Mouse (Mus musculus) liver, embryonic 12.5 days (tissue): ENCODE results near the gene Olfr463. TPM values are rescaled to one million over a fixed set of nuclear protein-coding genes. Genes with fewer than 3 reads are reported as not detected.
"Not testable (repeated sequence)": the region's sequence is repeated elsewhere in the genome, so short reads cannot be mapped to it uniquely, and the experiment has no call there.

Source experiments
- ATAC-seq: fragments of 200-750 bp; cut with Nextera tagmentation; 2 replicates; pipeline ENCODE4 v1.8.0; 2017; ENCODE audit warnings: moderate number of reproducible peaks, mild to moderate bottlenecking, moderate library complexity
- H3K27ac ChIP-seq: fragments of 300-500 bp; sonication (generic); 2 replicates; pipeline ENCODE4 v1.5.1; 2016; ENCODE audit warnings: mild to moderate bottlenecking
- H3K27me3 ChIP-seq: fragments of 300-500 bp; sonication (generic); replicated peaks from 2 replicates; pipeline ENCODE4 v1.6.1; 2016; ENCODE audit warnings: mild to moderate bottlenecking, moderate library complexity
- H3K36me3 ChIP-seq: fragments of 300-500 bp; sonication (generic); 2 replicates; pipeline ENCODE4 v1.6.1; 2016; ENCODE audit warnings: mild to moderate bottlenecking, moderate library complexity
- H3K4me1 ChIP-seq: fragments of 300-500 bp; sonication (generic); 2 replicates; pipeline ENCODE4 v1.6.1; 2016
- H3K4me2 ChIP-seq: fragments of 300-500 bp; sonication (generic); 2 replicates; pipeline ENCODE4 v1.6.1; 2016; ENCODE audit warnings: mild to moderate bottlenecking, moderate library complexity
- H3K4me3 ChIP-seq: fragments of 300-500 bp; sonication (generic); 2 replicates; pipeline ENCODE4 v1.5.1; 2016; ENCODE audit warnings: mild to moderate bottlenecking, moderate library complexity
- H3K9ac ChIP-seq: fragments of 300-500 bp; sonication (generic); 2 replicates; pipeline ENCODE4 v1.6.1; 2016; ENCODE audit warnings: mild to moderate bottlenecking, moderate library complexity
- H3K9me3 ChIP-seq: fragments of 300-500 bp; sonication (generic); replicated peaks from 2 replicates; pipeline ENCODE4 v1.6.1; 2016; ENCODE audit warnings: mild to moderate bottlenecking, moderate library complexity
- WGBS: fragments of 180-500 bp; shearing (Covaris S2); methylation state at CpG from one replicate; pipeline ENCODE4 v1.1.7; 2016; ENCODE audit not compliant: insufficient replicate concordance; 5-methylcytosine and 5-hydroxymethylcytosine counted together
- polyA plus RNA-seq: library from polyadenylated mRNA; unstranded; fragments of >200 nt; fragmentation: Nextera tagmentation; extraction: Ambion mirVana; gene quantifications from 2 replicates; pipeline ENCODE4 v1.2.1, GENCODE M21; 2016

Gene Olfr463
- polyA plus RNA-seq, 1 experiment from 2014 or later = not detected

GRCm38 (mm10) chr11:87875436-87875835, 21.8 kb downstream of the Olfr463 start, which contains the start of gene Epx:
Epx (minus strand) TSS chr11:87875536.
- H3K9me3 ChIP-seq = no peaks in the 10 kb centered on the region
- H3K4me3 ChIP-seq = no peak within 1 kb of the TSS
- 68% methylated on average over 6 of the region's 6 CpGs for WGBS
- H3K36me3 ChIP-seq = no peaks in the 10 kb centered on the region
- H3K27me3 ChIP-seq = 0 out of 2 replicates have a peak, but pooled peaks cover 15% of the 10 kb centered on the region
- ATAC-seq = no peak
- no peak within 1 kb of the TSS for H3K9ac ChIP-seq
- no peak within 1 kb of the TSS for H3K27ac ChIP-seq
- no peak within 1 kb of the TSS for H3K4me2 ChIP-seq
- H3K4me1 ChIP-seq = no peaks in the 10 kb centered on the region

- ATAC-seq = no peak
- H3K36me3 ChIP-seq = no peaks in the 10 kb centered on the region
- 53% methylated on average over 8 of the region's 8 CpGs for WGBS
Observed at GRCm38 (mm10) chr11:87871766-87872165, 25.4 kb downstream of the Olfr463 start.

GRCm38 (mm10) chr11:87870096-87870495, 27.1 kb downstream of the Olfr463 start:
- WGBS = 53% methylated on average over 2 of the region's 2 CpGs
- Histone ChIP-seq H3K4me3 (no peak overlapping the region), H3K4me1 (no peaks in the 10 kb centered on the region), H3K9me3 (no peaks in the 10 kb centered on the region), H3K27me3 (0 out of 2 replicates have a peak, but pooled peaks cover 5% of the 10 kb centered on the region), H3K36me3 (no peaks in the 10 kb centered on the region), H3K4me2 (no peak overlapping the region), H3K9ac (no peak overlapping the region), H3K27ac (no peak overlapping the region)
- no peak for ATAC-seq

More at GRCm38 (mm10) chr11:87871766-87872165, 25.4 kb downstream of the Olfr463 start:
- H3K27ac ChIP-seq = no peak overlapping the region
- H3K4me2 ChIP-seq = no peak overlapping the region
- no peaks in the 10 kb centered on the region for H3K4me1 ChIP-seq
- H3K27me3 ChIP-seq = 0 out of 2 replicates have a peak, but pooled peaks cover 13% of the 10 kb centered on the region
- H3K4me3 ChIP-seq = no peak overlapping the region
- H3K9me3 ChIP-seq = no peaks in the 10 kb centered on the region
- H3K9ac ChIP-seq = no peak overlapping the region

GRCm38 (mm10) chr11:87866891-87867290, 30.3 kb downstream of the Olfr463 start:
- H3K27ac ChIP-seq, H3K9ac ChIP-seq, ATAC-seq, H3K36me3 ChIP-seq, H3K4me2 ChIP-seq, H3K4me1 ChIP-seq, H3K9me3 ChIP-seq, H3K27me3 ChIP-seq, H3K4me3 ChIP-seq: not testable (repeated sequence)
- 47% methylated on average over 1 of the region's 2 CpGs for WGBS

DNA sequence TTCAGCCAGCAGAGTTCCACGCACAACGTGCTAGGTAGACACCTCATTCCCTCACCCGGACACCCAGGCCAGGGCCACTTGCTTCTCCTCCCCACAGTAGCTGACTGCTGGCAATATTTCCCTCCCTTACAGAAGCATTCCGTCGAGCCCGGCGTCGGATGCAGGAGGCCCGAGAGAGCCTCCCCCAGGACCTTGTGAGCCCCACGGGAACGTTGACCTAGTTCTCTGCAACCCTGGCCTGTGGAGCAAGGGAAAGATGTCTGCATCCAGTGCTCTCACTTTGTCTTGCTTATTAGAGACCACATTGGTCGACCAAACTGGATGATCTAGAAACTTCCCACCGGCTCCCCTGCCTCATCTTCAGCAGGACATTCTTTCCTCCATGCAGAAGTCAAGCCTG, 34.4 kb downstream of the Olfr463 start:
- 80% methylated on average over 13 of the region's 13 CpGs for WGBS
- ATAC-seq = no peak
- H3K4me2 ChIP-seq = no peak overlapping the region
- H3K9ac ChIP-seq = no peak overlapping the region
- no peak overlapping the region for H3K4me3 ChIP-seq
- H3K4me1 ChIP-seq = no peaks in the 10 kb centered on the region
- H3K27me3 ChIP-seq = no peaks in the 10 kb centered on the region
- peaks cover 19% of the 10 kb centered on the region for H3K36me3 ChIP-seq
- no peaks in the 10 kb centered on the region for H3K9me3 ChIP-seq
- H3K27ac ChIP-seq = no peak overlapping the region

- Histone ChIP-seq H3K36me3 (peaks cover 33% of the 10 kb centered on the region), H3K9me3 (no peaks in the 10 kb centered on the region), H3K4me3 (no peak overlapping the region), H3K27me3 (no peaks in the 10 kb centered on the region; the same call in 1 of the 2 replicates), H3K27ac (no peak overlapping the region), H3K9ac (no peak overlapping the region), H3K4me2 (no peak overlapping the region), H3K4me1 (no peaks in the 10 kb centered on the region)
- ATAC-seq = no peak
- 78% methylated on average over 9 of the region's 9 CpGs for WGBS
Observed at GRCm38 (mm10) chr11:87860426-87860825, 36.8 kb downstream of the Olfr463 start.

- H3K27me3 ChIP-seq = no peaks in the 10 kb centered on the region; the same call in none of the 2 replicates
- no peaks in the 10 kb centered on the region for H3K9me3 ChIP-seq
- no peak overlapping the region for H3K9ac ChIP-seq
- 75% methylated on average over 11 of the region's 11 CpGs for WGBS
- H3K4me2 ChIP-seq = no peak overlapping the region
- H3K4me1 ChIP-seq = no peaks in the 10 kb centered on the region
- no peak overlapping the region for H3K27ac ChIP-seq
- H3K4me3 ChIP-seq = no peak overlapping the region
- H3K36me3 ChIP-seq = peaks cover 33% of the 10 kb centered on the region
- ATAC-seq = no peak
Observed at GRCm38 (mm10) chr11:87859273-87859672, 37.9 kb downstream of the Olfr463 start.

DNA sequence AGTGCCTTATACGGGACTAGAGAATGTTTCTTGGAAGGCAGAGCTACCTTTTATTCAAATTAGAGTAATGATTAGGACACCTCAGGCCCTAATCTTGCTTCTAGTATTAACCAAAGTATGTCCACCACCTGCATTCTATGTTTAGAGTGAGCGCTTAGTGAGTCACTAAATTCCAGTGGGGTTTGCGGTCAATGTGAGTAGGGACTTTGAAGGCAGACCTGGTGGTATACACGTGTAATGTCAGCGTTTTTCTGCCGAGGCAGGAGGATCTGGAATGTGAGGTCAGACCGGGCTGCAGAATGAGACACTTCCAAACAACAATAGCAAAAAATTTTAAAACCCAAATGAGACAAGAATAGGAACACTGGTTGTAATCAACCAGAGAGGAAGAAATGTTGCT, 42.6 kb downstream of the Olfr463 start:
- WGBS = 70% methylated on average over 7 of the region's 7 CpGs
- no peak overlapping the region for H3K27ac ChIP-seq
- peaks cover 15% of the 10 kb centered on the region for H3K4me1 ChIP-seq
- no peak for ATAC-seq
- no peaks in the 10 kb centered on the region for H3K9me3 ChIP-seq
- peaks cover 22% of the 10 kb centered on the region for H3K36me3 ChIP-seq
- H3K9ac ChIP-seq = no peak overlapping the region
- H3K4me3 ChIP-seq = no peak overlapping the region
- H3K4me2 ChIP-seq = no peak overlapping the region
- no peaks in the 10 kb centered on the region; the same call in none of the 2 replicates for H3K27me3 ChIP-seq

- Histone ChIP-seq H3K4me3 (peak overlapping the region; percentile 68), H3K27ac (no peak overlapping the region), H3K4me2 (peak overlapping the region; percentile 81), H3K9ac (peak overlapping the region; percentile 59), H3K27me3 (no peaks in the 10 kb centered on the region; the same call in none of the 2 replicates), H3K4me1 (peaks cover 15% of the 10 kb centered on the region), H3K9me3 (no peaks in the 10 kb centered on the region), H3K36me3 (peaks cover 21% of the 10 kb centered on the region)
- WGBS = 36% methylated on average over 8 of the region's 8 CpGs
- ATAC-seq = no peak
Observed at GRCm38 (mm10) chr11:87853597-87853954, 43.6 kb downstream of the Olfr463 start.

DNA sequence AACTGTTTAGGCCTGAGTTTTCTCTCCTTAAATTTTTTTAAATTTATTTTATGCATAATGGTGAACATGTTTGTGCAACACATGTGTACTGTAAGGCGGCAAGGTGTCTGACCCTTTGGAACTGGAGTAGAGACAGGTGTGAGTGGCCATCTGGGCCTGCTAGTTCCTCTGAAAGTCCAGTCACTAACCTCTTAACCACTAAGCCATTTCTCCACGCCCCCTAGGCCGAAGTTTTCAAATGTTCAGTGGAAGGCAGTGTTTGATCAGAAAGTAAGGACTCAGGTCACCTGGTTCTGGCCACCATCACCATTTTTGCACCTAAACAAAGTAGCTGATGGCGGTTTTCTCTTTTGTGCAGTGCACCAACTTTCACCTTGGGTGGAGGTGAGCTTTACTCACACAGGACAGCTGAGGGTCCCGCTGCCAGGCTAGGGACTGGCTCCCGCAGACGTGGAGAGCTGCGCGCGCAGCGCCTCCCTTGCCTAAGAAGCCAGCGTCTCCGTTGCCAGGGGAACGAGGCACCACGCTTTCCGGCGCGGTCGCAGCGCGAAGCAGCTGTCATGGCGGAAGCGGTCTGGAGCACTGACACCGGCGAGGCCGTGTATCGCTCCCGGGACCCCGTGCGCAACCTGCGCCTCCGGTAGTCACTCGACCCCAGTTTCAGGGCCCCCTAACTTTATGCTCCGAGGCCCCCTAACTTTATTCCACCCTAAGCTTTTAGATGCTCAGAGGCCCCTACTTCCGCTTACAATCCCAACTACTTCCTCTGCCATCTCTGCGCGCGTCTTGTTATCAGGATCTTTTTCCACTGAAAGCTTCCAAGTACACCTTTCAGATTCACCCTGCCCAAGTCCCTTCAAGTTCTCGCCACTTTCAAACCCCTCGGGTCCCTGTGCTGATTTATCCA, 44.2 kb downstream of the Olfr463 start, which contains the start of gene Mks1:
TSS of gene Mks1 (plus strand) at position 526 of the 907 bp plus-strand sequence.
- Histone ChIP-seq H3K27ac (no peak within 1 kb of the TSS), H3K27me3 (no peaks in the 10 kb centered on the region; the same call in none of the 2 replicates), H3K4me3 (peak within 1 kb of the TSS; percentile 68), H3K36me3 (peaks cover 15% of the 10 kb centered on the region), H3K9ac (peak within 1 kb of the TSS; percentile 59), H3K4me2 (peak within 1 kb of the TSS; percentile 81), H3K9me3 (no peaks in the 10 kb centered on the region), H3K4me1 (peaks cover 15% of the 10 kb centered on the region)
- peak; percentile 76 for ATAC-seq
- WGBS = 3% methylated on average over 40 of the region's 40 CpGs

DNA sequence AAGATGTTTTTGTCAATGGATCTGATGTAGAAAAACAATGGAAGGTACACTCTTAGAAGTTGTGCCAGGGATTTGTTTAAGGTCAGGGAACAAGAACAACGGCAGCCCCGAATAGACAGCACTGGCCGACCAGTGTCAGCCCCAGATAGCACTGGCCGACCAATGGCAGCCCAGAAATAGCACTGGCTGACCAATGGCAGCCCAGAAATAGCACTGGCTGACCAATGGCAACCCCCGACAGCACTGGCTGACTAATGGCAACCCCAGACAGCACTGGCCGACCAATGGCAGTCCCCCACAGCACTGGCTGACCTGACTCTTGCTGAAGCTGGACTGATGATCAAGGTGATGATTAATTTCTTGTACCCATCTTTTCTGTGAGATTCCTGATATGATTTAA, 49.3 kb downstream of the Olfr463 start:
- H3K4me1 ChIP-seq = peaks cover 5% of the 10 kb centered on the region
- no peak overlapping the region for H3K27ac ChIP-seq
- H3K4me2 ChIP-seq = no peak overlapping the region
- ATAC-seq = no peak
- no peaks in the 10 kb centered on the region for H3K36me3 ChIP-seq
- no peaks in the 10 kb centered on the region for H3K9me3 ChIP-seq
- H3K27me3 ChIP-seq = no peaks in the 10 kb centered on the region; the same call in 1 of the 2 replicates
- WGBS = 63% methylated on average over 6 of the region's 6 CpGs
- no peak overlapping the region for H3K4me3 ChIP-seq
- H3K9ac ChIP-seq = no peak overlapping the region

- no peak overlapping the region for H3K9ac ChIP-seq
- ATAC-seq = no peak
- H3K9me3 ChIP-seq = no peaks in the 10 kb centered on the region
- no peaks in the 10 kb centered on the region; the same call in 1 of the 2 replicates for H3K27me3 ChIP-seq
- WGBS = 71% methylated on average over 12 of the region's 12 CpGs
- H3K4me1 ChIP-seq = no peaks in the 10 kb centered on the region
- H3K4me2 ChIP-seq = no peak overlapping the region
- H3K27ac ChIP-seq = no peak overlapping the region
- no peak overlapping the region for H3K4me3 ChIP-seq
- no peaks in the 10 kb centered on the region for H3K36me3 ChIP-seq
Observed at GRCm38 (mm10) chr11:87846968-87847600, 50.1 kb downstream of the Olfr463 start.
